Mouse (Mus musculus) G1E (cell line): ENCODE measurements around the gene Fbn1.

Experiments used
- CTCF ChIP-seq: IDR thresholded peaks from 2 replicates; pipeline ENCODE4 v1.5.1; 2012; ENCODE audit warnings: low read depth, low read length, inconsistent platforms, mixed read lengths
- GATA1 ChIP-seq: IDR thresholded peaks from 2 replicates; pipeline ENCODE4 v1.6.1; 2012; ENCODE audit warnings: borderline replicate concordance, low read length, inconsistent platforms, mixed read lengths
- GATA2 ChIP-seq: IDR thresholded peaks from 2 replicates; pipeline ENCODE4 v1.6.1; 2012; ENCODE audit warnings: low read depth, low read length, inconsistent platforms, borderline replicate concordance
- POLR2AphosphoS5 ChIP-seq: IDR thresholded peaks from 2 replicates; pipeline ENCODE4 v1.6.1; 2012; ENCODE audit warnings: low read depth, low read length, inconsistent platforms; ENCODE audit not compliant: insufficient replicate concordance
- TAL1 ChIP-seq: conservative IDR thresholded peaks from 2 replicates; pipeline ENCODE4 v1.6.1; 2012; ENCODE audit warnings: low read depth, low read length, inconsistent platforms, mixed read lengths

GRCm38 (mm10) chr2:125290197-125290965 is 217.4 kb downstream of the Fbn1 start:
- no peak for TF ChIP-seq CTCF
- TF ChIP-seq GATA1: no peak
- no peak for TF ChIP-seq POLR2AphosphoS5
- TF ChIP-seq TAL1: no peak
- TF ChIP-seq GATA2: no peak
